Mouse (Mus musculus) kidney, adult 11 months (tissue): ENCODE data around the gene Ndufa9.
A peak's percentile ranks its signal among the peaks of the same experiment; 100 is the strongest.

Experiments
- DNase-seq: peaks from one replicate; pipeline ENCODE4 v3.0.0; 2022

The Ndufa9 gene

DNA sequence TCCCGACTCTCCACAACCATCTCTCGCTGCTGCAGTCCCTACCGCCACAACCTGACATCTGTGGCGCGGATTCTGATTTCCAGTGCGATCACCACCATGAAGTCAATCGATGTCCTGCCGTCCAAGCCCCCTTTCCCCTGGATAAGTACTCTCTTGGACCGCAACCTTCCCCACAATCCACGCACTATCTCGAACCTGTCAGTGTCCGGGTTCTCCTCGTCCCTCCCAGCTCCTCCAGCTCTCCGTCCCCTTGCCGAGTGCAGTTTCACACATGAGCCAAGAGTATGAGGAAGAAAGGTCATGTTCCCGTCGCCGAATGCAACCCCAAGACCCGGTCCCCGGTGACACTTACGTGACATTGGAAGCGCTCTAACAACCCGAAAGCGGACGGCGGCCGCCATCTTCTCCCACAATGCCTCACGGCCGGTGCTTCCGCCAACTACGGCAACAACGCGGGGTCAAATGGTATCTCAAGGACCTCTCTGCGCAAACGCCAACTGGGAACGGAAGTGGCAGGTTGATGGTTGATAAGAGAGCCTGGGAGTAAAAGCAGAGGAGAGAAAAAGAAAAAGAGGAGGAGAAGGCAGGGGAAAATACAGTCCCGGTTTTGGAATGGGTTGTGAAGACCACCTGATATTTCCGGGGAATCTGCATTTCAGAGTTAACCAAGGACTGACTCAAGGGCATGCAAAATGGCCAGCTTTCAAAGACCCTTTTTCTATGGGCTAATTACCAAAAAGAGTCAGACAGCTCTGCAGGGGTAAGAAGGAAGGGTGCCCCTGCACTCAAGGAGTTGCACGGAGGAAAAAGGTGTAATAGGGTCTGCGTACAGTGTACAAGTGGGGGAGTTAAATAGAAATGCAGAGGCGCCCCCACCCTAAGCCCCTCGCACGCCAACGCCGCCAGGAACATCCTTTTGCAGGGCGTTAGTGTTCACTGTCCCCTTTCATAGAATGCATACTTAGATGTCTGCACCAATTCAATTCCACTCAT lies at the start of gene Ndufa9:
Gene Ndufa9, minus strand, starts transcription at position 425 of the 993 bp plus-strand sequence.
- DNase-seq = peak; percentile 92

DNA sequence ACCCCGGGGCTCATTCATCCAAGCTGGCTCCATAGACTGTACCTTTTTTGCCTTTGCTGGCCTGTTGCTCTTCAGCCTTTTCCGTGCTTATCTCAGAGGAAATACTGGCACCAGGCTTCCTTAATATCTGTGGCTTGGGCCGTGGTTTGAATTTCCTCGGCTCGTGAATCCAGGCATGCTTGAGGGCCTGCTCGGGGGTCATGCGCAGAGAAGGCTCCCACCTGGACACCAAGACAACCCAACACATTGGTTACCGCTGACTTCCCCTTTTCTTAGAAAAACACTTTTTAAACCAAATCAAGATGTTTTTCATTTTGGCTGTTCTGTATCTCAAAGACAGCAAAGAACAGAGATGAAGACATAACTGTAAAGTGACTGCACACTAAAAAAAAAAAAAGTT lies 28.2 kb upstream of the Ndufa9 start:
- no peak for DNase-seq

DNA sequence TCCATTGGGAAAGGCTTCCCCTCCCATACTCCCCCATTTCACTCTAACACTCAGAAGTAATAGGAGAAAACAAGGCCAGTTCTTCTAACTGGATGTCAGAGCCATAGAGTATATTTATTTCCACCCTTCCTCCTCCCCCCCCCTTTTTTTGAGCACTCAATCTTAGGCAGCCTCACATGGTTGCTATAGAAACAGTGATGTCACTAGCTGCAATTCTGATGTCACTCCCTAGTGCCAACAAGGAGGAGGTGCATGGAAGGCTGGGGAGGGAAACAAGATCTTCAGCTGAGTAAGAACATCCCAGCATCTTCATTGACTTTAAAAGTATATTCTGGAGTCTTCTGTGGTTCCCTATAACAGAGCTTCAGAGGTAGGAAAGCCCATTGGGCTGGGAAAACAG lies 3.9 kb upstream of the Ndufa9 start, which contains the start of gene Akap3:
Gene Akap3, plus strand, starts transcription at position 218 of the 400 bp plus-strand sequence.
- DNase-seq = no peak

DNA sequence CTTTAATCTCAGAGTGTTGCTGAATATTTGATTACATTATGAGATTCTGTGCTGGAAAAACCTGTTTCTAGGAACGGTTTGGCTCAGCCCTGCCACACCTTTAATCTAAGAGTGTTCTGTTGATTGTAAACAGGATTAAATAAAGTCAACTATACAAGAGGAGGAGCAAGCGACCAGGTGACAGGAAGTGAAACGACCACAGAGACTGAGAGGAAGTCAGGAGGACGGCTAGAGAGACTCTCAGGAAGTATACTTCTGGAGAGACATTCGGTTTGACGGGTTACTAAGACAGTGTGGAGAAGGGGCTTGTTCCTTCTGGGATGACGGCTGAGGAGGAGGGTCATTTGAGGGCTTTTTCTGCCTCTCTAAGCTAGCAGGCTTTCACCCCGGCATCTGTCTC lies 12.3 kb downstream of the Ndufa9 start:
- no peak for DNase-seq

DNA sequence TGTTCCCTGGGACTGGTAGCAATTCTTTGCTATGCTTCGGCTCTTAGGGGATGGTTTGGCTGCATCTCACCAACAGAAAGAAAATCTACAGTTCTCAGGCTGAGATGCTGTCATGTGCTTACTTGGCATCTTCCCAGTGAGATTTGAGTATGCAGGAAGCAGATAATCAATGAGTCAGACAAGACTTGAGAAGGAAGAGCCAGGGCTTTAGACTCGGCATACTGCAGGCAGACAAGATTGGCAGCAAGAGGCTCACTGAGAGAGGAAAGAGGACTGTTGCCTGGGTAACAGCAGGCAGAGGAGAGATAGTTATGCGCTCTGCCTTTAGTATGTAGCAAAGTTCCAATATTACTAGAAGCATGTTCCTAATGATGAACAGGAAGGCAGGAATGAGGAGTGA lies 25.8 kb downstream of the Ndufa9 start:
- no peak for DNase-seq

DNA sequence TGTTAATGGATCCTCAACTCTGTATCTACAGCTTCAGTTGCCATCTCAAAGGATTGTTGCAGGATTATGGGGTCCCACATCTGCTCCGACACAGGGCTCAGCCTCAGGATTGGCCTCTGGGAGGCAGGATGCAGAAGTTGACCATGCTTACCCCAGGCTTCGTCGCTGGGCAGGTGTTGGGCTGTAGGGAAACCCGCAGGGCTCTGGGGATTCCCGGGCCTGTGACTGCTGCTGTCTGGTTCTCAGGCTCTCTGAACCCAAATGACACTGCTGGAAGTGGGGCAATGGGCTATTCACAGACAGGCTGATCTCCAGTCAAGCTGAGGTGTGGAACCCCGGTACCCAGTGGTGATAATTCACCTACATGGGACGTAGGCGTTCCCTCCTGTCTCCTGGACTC lies 32.6 kb downstream of the Ndufa9 start:
- no peak for DNase-seq

DNA sequence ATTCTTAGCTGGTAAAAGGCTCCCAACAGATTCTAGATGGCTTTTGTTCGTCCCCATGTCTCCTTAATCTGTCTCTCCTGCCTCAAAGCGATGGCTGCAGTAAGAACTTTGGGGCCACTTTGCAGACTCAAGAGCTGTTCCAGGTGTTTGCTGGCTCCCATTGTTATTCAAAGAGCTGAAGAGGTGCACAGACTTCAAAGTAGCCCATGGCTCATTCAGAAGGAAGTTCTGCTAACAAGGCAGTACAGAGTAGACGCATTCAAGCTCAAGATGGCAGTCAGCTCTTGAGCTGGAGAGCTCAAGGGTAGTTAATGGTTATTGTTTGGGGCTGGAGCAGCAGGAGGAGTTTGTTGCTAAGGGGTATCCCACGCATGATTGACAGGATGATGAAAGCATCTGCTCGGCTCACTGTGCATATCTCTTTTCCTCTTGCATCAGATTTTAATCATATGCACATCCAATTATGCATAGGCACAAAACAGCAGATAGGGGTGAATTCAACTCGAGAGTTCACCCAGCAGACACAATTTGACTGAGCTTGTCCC lies 33.7 kb downstream of the Ndufa9 start:
- no peak for DNase-seq

DNA sequence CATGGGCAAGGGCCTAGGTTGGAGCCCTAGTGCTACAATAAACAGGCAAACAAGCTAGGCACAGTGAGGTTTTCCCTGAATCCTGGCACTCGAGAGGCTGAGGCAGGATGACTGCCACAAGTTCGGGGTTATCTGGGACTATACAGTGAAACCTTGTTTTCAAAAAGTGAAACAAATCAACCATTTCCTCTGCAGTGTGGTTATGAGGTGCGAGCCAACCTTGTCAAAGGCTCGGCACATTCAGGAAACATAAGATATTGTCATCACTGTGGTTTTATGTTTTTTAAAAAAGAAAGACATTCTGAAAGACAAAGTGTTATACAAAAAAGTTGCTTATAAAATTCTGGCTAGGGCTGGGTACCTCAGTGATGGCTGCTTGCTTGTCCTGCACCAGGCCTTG lies 37.5 kb downstream of the Ndufa9 start:
- DNase-seq = no peak

DNA sequence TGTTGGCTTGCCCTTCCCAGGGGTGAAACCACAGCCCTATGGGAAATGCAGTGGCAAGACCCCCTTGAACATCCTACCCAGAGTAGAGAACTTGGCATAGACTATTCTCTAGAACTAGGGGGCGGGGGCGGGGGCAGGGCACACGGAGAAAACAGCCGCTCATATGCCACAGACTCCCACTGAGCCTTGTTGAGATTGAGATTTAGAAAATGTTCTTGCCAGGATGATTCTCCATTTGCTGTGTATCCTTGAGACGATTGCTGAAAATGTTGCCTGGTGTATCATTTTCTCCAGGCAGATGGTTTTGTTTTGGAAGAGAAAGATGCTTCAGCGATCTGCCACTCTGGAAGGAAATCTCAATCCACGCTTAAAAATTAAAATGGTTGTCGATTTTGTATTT lies 40.4 kb downstream of the Ndufa9 start:
- DNase-seq = no peak

DNA sequence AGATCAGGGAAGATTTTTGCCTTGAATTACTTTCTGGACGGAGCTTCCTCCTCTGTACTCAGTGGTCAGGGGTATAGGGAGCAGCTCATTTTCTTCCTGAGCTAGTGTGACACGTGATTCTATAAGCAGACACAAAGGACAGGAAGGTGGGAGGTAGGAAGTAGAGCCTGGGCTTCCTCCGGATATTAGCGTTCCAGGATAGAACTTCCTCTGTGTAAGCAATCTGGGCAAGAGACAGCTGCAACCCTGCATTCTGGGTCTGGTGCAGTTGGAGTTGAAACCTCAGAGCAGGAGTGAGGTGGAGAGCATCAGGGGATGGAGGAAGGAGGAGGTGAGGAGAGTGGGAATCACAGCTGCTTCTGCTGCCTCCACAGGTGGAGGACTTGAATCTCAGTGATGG lies 40.8 kb downstream of the Ndufa9 start:
- no peak for DNase-seq

DNA sequence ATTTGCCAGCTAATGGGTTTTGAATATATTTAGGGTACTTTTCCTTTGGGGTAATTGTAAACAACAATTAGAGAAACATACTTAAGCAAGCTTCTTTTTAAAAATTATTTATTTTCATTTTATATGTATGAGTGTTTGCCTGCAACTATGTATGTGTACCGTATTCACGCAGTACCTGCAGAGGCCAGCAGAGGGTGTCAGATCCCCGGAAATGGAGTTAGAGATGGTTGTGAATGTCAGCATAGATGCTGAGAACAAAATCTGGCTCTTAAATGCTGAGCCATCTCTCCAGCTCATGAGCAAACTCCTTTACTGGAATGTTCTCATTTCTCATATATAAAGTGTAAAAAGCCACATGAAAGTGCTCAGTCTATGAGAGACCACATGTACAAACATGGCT lies 42.2 kb downstream of the Ndufa9 start:
- DNase-seq = no peak

DNA sequence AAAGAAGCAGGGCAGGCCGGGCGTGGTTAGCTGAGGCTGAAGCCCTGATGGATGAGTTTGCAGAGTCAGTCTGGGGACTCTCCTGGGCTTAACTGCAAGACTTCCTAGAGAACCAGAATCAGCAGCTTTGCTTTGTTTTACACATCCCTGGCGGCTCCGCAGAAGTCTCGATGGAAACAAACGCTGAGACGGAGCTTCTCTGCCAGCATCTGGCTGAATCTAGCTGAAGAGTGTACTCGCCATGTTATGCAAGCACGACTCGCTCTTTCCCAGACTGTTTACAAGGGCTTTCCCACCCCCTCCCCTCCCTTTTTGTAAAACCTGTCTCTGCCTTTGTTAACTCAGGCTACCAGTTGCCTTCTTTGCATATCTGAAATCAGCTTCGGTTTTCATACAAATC lies 46.0 kb downstream of the Ndufa9 start:
- no peak for DNase-seq

DNA sequence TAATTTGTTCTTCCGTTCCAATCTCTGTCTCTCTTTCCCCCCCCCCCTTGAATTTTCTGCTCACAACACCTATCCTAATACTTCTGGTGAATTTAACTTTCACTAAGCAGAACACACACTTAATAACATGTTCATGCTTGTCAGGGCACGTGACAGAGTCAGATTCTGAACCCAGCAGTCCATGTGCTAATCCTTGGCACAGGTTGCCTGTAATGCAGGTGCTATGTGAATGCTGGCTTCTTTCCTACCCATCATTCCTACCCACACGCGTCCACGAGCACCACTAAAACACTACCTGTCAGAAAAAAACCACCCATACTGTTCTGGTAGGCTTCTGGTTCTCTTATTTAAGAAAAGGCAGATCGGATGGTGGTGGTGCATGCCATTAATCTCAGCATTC lies 54.2 kb downstream of the Ndufa9 start:
- no peak for DNase-seq

DNA sequence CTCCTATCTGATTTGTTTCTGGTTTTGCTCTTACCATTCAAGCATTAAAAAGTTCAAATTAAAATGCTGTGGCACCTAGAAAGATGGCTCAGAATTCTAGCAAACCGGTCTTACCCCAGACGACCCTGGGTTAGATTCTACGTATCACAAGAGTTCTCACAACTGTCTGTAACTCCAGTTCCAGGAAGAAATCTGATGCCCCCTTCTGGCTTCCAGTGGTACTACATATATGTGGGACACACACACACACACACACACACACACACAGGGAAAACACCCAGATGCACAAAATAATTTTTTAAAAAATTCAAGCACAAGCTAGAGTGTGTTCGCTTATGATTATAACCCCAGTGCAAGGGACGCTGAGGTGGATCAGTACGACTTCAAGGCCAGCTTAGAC lies 55.2 kb downstream of the Ndufa9 start:
- DNase-seq = no peak

DNA sequence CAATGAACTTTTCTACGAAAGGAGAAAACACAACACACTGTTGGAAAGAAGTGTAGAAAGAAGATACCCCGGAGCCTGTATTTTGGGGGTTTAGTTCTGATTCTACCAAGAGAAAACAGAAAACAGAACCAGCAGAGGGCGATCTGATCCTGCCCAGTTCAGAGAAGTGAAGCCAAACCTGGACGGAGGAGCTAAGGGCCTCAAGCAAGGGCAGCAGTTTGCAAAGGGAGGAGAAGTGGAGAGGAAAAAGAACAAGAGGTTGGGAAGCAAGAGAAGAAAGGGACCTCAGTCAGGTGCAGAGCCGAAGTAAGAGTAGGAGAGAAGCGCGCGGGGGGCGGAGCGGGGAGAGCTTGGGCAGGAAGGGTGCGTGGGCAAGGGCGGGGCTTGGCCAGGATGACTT lies 57.0 kb downstream of the Ndufa9 start:
- DNase-seq = no peak

DNA sequence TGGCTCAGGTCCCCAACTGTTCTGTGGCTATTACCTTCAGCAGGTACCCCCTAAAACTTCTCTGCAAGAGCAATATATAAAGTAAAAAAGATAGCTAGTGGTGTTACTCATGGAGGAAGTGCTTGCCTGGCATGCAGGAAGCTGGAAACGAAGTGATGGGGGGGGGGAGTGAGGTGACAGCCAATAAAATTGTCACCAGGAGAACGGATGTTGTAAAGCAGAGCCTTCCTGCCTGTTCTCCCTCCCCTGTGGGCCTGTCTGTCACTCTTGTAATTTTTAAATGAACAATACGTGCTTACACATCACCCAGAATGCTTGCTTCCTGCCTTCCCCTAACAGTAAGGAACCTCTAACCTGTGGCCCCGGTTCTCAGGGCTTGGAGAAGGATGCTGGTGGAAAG lies 57.4 kb downstream of the Ndufa9 start:
- DNase-seq = no peak

DNA sequence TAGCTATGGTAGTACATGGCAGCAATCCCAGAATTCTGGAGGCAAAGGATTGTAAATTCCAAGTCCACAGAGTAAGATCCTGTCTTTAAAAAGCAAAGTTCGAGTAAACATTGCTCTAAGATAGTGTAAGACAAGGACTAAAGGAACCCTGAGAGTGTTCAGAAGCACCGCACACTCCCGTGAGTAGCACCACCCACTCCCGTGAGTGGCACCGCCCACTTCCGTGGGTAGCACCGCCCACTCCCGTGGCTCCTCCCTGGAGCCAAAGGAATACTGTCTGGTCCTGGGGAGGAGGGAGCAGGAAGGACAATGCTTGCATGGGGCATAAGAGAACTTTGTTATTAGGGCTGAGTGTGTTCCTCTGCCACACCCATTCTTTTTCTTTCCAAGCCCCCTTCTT lies 60.1 kb downstream of the Ndufa9 start:
- no peak for DNase-seq

DNA sequence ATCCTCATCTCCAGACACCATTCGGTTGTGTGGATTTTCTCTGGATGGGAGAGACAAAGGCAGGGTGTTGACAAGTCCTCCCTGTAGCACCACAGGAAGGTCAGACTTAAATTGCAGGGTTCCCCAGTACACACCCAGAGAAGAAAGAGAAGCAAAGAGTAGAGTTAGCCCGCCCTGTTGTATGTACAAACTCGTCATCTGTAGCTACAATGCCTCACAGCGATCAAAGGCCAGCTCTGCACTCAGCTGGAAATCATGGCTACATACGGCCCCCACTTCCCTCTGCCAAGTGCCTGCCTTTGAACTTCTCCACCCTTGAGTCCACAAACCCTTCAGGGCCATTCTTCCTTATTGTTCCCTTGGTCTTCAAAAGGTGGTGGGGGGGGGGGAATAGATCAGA lies 64.7 kb downstream of the Ndufa9 start:
- no peak for DNase-seq

DNA sequence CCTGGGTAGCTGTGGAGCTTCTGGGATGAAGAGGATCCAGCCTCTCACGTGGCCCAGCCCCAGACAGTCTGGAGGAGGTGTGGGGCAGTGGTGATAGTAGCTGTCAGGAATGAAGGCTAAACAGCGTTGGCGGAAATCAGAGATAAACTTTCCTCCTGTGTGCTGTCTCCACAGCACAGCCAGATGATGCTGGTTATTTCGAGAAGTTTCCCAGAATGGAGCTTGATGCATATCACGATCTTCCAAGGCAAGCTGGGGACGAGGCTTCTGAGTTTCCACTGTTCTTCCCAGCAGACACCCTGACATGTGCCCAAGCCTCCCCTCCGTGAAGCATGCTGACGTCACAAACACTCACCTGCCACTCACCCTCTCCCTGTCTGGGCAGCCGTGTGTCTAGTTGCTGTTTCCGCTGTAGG lies 65.3 kb downstream of the Ndufa9 start:
- DNase-seq = no peak

DNA sequence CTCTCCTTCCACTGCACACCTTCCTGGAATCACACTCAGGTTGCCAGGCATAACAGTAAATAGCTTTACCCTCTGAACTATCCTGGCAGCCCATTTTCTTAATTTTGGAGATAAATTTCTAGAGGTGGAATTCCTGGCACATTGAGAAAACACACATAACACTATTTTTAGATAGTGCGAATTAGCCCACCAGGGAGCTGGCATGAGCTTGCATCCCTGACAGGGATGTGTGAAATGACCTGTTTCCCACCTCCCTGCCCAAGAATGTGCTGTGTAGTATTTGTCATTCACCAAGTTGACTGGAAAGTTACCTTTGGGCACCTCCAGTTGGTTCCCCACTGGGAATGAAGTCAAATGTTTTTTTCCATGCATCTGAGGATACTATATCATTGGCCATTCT lies 65.9 kb downstream of the Ndufa9 start:
- no peak for DNase-seq

DNA sequence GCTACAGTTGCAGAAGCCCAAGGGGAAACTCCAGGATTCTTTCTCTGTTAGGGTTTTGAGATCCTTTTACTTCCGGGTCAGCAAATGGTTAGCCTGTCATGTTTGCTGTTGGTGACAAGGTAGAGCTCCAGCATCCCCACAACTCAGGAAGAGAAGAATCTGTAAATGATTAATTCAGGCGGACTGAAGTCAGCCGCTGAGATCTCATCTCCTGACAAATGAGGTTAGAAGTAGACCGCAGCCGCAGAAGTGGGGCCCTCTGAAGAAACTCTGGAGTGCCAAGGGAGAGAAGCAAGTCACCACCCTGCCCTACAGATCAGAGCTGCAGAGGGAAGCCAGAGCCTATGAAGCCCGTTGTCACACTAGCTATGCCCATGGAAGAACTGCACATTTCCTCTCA lies 71.0 kb downstream of the Ndufa9 start:
- DNase-seq = peak; percentile 6

DNA sequence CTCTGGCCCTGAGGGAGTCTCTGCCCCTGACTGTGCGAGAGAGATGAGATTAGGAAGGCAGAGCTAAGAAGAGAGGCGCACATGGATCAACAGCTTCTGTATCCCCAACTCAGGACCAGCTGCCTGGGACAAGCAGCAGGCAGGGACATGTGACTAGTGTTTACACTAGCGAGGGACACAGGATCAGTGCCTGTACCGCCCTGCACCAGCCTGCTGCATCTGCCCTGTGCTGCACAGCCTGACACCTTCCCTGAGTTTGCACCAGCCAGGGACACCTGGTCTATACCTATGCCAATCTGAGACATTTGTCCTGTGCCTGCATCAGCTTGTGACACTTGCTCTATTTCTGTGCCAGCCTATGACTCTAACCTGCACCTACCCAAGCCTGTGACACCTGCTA lies 75.1 kb downstream of the Ndufa9 start:
- DNase-seq = peak; percentile 6

DNA sequence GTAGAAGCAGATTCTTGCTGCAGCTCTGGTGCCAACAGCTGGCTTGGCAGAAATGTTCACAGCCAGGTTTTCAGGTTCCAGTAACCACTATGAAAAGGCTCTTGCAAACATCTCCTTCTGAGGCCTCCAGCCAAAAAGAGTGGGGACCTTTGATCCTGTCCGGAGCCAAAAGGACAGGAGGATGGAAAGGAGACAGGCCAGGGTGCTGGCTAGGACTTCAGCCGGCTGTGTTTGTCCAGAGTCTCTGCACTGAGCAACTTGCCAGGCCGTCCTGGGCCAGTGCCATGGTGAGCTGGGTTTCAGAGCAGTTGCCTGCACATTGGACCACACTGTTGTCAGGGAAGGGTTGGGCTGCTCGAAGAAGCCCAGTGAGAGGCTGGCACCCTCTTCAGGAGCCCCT lies 76.6 kb downstream of the Ndufa9 start:
- DNase-seq = peak; percentile 84
